Mouse (Mus musculus): Measurements from ENCODE around the gene Tet2. TPM values are rescaled to one million over a fixed set of nuclear protein-coding genes. Genes with fewer than 3 reads are reported as not detected.

The Tet2 gene
- polyA plus RNA-seq, 1 experiment = 2.9 TPM

GRCm38 (mm10) chr3:133582969-133583368, 38.0 kb upstream of the Tet2 start:
- no peaks in the 10 kb centered on the region for H3K79me2 ChIP-seq (ENCODE audit: control insufficient read depth, insufficient read depth)
- no peak overlapping the region for H3ac ChIP-seq (ENCODE audit: control insufficient read depth, insufficient read length)
- H3K36me3 ChIP-seq (ENCODE audit: control insufficient read depth, insufficient read depth) = no peaks in the 10 kb centered on the region
- H3K27me3 ChIP-seq (ENCODE audit: control insufficient read depth, insufficient read depth, insufficient read length) = no peaks in the 10 kb centered on the region
- no peak for TF ChIP-seq POLR2AphosphoS2 (IDR thresholded peaks at IDR 0.05; ENCODE audit: insufficient read length, low read depth)
- no peak for TF ChIP-seq MAX (IDR thresholded peaks at IDR 0.05; ENCODE audit: low read depth)
- TF ChIP-seq TCF3 (IDR thresholded peaks at IDR 0.05; ENCODE audit: insufficient read length, low read depth) = no peak
- no peak for TF ChIP-seq CEBPB (IDR thresholded peaks at IDR 0.05; ENCODE audit: insufficient read depth, poor library complexity, severe bottlenecking)
- TF ChIP-seq MYOD1 (IDR thresholded peaks at IDR 0.05; ENCODE audit: control insufficient read depth in 1 of 3, insufficient read length in 2 of 3, low read depth in 2 of 3) = no peak
- no peak for TF ChIP-seq MYOG (IDR thresholded peaks at IDR 0.05; ENCODE audit: control insufficient read depth in 1 of 3, insufficient read depth in 1 of 3, insufficient read length in 2 of 3, low read depth in 2 of 3)
- TF ChIP-seq SRF (IDR thresholded peaks at IDR 0.05; ENCODE audit: control insufficient read depth, insufficient read length, low read depth) = no peak
- no peak for TF ChIP-seq USF1 (IDR thresholded peaks at IDR 0.05; ENCODE audit: low read depth)
- no peak for TF ChIP-seq POLR2A (IDR thresholded peaks at IDR 0.05; ENCODE audit: insufficient read length, low read depth)
- no peak for TF ChIP-seq REST (IDR thresholded peaks at IDR 0.05; ENCODE audit: insufficient read depth, insufficient read length)
- TF ChIP-seq E2F4 (IDR thresholded peaks at IDR 0.05; ENCODE audit: insufficient read depth) = no peak
- TF ChIP-seq TCF12 (IDR thresholded peaks at IDR 0.05; ENCODE audit: insufficient read depth, poor library complexity, severe bottlenecking) = no peak
- H3K4me2 ChIP-seq (ENCODE audit: low read depth) = no peak overlapping the region
- no peak overlapping the region for H3K4me3 ChIP-seq

- TF ChIP-seq MYOG (IDR thresholded peaks at IDR 0.05; ENCODE audit: control insufficient read depth in 1 of 3, insufficient read depth in 1 of 3, insufficient read length in 2 of 3, low read depth in 2 of 3) = no peak
- no peak for TF ChIP-seq MYOD1 (IDR thresholded peaks at IDR 0.05; ENCODE audit: control insufficient read depth in 1 of 3, insufficient read length in 2 of 3, low read depth in 2 of 3)
- no peak for TF ChIP-seq TCF3 (IDR thresholded peaks at IDR 0.05; ENCODE audit: insufficient read length, low read depth)
- no peak for TF ChIP-seq TCF12 (IDR thresholded peaks at IDR 0.05; ENCODE audit: insufficient read depth, poor library complexity, severe bottlenecking)
- no peak for TF ChIP-seq CEBPB (IDR thresholded peaks at IDR 0.05; ENCODE audit: insufficient read depth, poor library complexity, severe bottlenecking)
- no peak for TF ChIP-seq MAX (IDR thresholded peaks at IDR 0.05; ENCODE audit: low read depth)
- no peak for TF ChIP-seq POLR2AphosphoS2 (IDR thresholded peaks at IDR 0.05; ENCODE audit: insufficient read length, low read depth)
- no peak for TF ChIP-seq USF1 (IDR thresholded peaks at IDR 0.05; ENCODE audit: low read depth)
- no peak for TF ChIP-seq REST (IDR thresholded peaks at IDR 0.05; ENCODE audit: insufficient read depth, insufficient read length)
- no peak for TF ChIP-seq POLR2A (IDR thresholded peaks at IDR 0.05; ENCODE audit: insufficient read length, low read depth)
- no peak for TF ChIP-seq SRF (IDR thresholded peaks at IDR 0.05; ENCODE audit: control insufficient read depth, insufficient read length, low read depth)
- TF ChIP-seq E2F4 (IDR thresholded peaks at IDR 0.05; ENCODE audit: insufficient read depth) = no peak
- H3ac ChIP-seq (ENCODE audit: control insufficient read depth, insufficient read length) = no peak overlapping the region
Observed at GRCm38 (mm10) chr3:133582096-133582495, 37.2 kb upstream of the Tet2 start.

DNA sequence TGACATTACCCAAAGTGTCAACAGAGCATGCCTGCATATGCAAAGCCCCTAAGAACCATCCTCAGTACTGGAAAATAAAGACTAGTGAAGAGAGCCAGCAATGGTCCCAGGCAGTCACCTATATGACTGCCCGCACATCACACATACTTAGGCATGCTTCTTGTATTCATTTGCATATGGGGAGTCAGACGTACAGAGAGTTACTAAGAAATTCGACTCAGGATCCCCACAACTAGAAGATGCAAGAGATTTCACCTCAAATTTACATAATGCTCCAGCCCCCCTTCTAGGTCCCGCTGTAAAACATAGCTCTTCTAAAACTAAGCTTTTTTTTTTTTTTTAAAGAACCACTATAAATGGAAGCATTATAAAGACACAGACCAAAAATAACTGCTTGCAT, 36.6 kb upstream of the Tet2 start:
- H3K4me2 ChIP-seq (ENCODE audit: low read depth) = no peak overlapping the region
- no peaks in the 10 kb centered on the region for H3K36me3 ChIP-seq (ENCODE audit: control insufficient read depth, insufficient read depth)
- no peaks in the 10 kb centered on the region for H3K79me2 ChIP-seq (ENCODE audit: control insufficient read depth, insufficient read depth)
- TF ChIP-seq MYOD1 (IDR thresholded peaks at IDR 0.05; ENCODE audit: control insufficient read depth in 1 of 3, insufficient read length in 2 of 3, low read depth in 2 of 3) = no peak
- no peak for TF ChIP-seq TCF12 (IDR thresholded peaks at IDR 0.05; ENCODE audit: insufficient read depth, poor library complexity, severe bottlenecking)
- no peak for TF ChIP-seq SRF (IDR thresholded peaks at IDR 0.05; ENCODE audit: control insufficient read depth, insufficient read length, low read depth)
- TF ChIP-seq MYOG (IDR thresholded peaks at IDR 0.05; ENCODE audit: control insufficient read depth in 1 of 3, insufficient read depth in 1 of 3, insufficient read length in 2 of 3, low read depth in 2 of 3) = no peak
- no peak for TF ChIP-seq MAX (IDR thresholded peaks at IDR 0.05; ENCODE audit: low read depth)
- TF ChIP-seq USF1 (IDR thresholded peaks at IDR 0.05; ENCODE audit: low read depth) = no peak
- TF ChIP-seq REST (IDR thresholded peaks at IDR 0.05; ENCODE audit: insufficient read depth, insufficient read length) = no peak
- no peak for TF ChIP-seq POLR2AphosphoS2 (IDR thresholded peaks at IDR 0.05; ENCODE audit: insufficient read length, low read depth)
- TF ChIP-seq E2F4 (IDR thresholded peaks at IDR 0.05; ENCODE audit: insufficient read depth) = no peak
- no peak for TF ChIP-seq TCF3 (IDR thresholded peaks at IDR 0.05; ENCODE audit: insufficient read length, low read depth)
- no peak for TF ChIP-seq POLR2A (IDR thresholded peaks at IDR 0.05; ENCODE audit: insufficient read length, low read depth)
- TF ChIP-seq CEBPB (IDR thresholded peaks at IDR 0.05; ENCODE audit: insufficient read depth, poor library complexity, severe bottlenecking) = no peak
- H3K4me3 ChIP-seq = no peak overlapping the region
- H3K27me3 ChIP-seq (ENCODE audit: control insufficient read depth, insufficient read depth, insufficient read length) = no peaks in the 10 kb centered on the region
- H3ac ChIP-seq (ENCODE audit: control insufficient read depth, insufficient read length) = no peak overlapping the region

More at GRCm38 (mm10) chr3:133582096-133582495, 37.2 kb upstream of the Tet2 start:
- Histone ChIP-seq H3K27me3 (ENCODE audit: control insufficient read depth, insufficient read depth, insufficient read length) (no peaks in the 10 kb centered on the region), H3K36me3 (ENCODE audit: control insufficient read depth, insufficient read depth) (no peaks in the 10 kb centered on the region), H3K4me2 (ENCODE audit: low read depth) (no peak overlapping the region), H3K4me3 (no peak overlapping the region), H3K79me2 (ENCODE audit: control insufficient read depth, insufficient read depth) (no peaks in the 10 kb centered on the region)

- no peaks in the 10 kb centered on the region for H3K36me3 ChIP-seq (ENCODE audit: control insufficient read depth, insufficient read depth)
- no peak for TF ChIP-seq TCF12 (IDR thresholded peaks at IDR 0.05; ENCODE audit: insufficient read depth, poor library complexity, severe bottlenecking)
- TF ChIP-seq USF1 (IDR thresholded peaks at IDR 0.05; ENCODE audit: low read depth) = no peak
- TF ChIP-seq TCF3 (IDR thresholded peaks at IDR 0.05; ENCODE audit: insufficient read length, low read depth) = no peak
- no peak for TF ChIP-seq POLR2AphosphoS2 (IDR thresholded peaks at IDR 0.05; ENCODE audit: insufficient read length, low read depth)
- no peak for TF ChIP-seq SRF (IDR thresholded peaks at IDR 0.05; ENCODE audit: control insufficient read depth, insufficient read length, low read depth)
- TF ChIP-seq E2F4 (IDR thresholded peaks at IDR 0.05; ENCODE audit: insufficient read depth) = no peak
- TF ChIP-seq MYOG (IDR thresholded peaks at IDR 0.05; ENCODE audit: control insufficient read depth in 1 of 3, insufficient read depth in 1 of 3, insufficient read length in 2 of 3, low read depth in 2 of 3) = no peak
- TF ChIP-seq POLR2A (IDR thresholded peaks at IDR 0.05; ENCODE audit: insufficient read length, low read depth) = no peak
- no peak for TF ChIP-seq REST (IDR thresholded peaks at IDR 0.05; ENCODE audit: insufficient read depth, insufficient read length)
- no peak for TF ChIP-seq CEBPB (IDR thresholded peaks at IDR 0.05; ENCODE audit: insufficient read depth, poor library complexity, severe bottlenecking)
- TF ChIP-seq MAX (IDR thresholded peaks at IDR 0.05; ENCODE audit: low read depth) = no peak
- TF ChIP-seq MYOD1 (IDR thresholded peaks at IDR 0.05; ENCODE audit: control insufficient read depth in 1 of 3, insufficient read length in 2 of 3, low read depth in 2 of 3) = no peak
- H3K4me3 ChIP-seq = no peak overlapping the region
- no peaks in the 10 kb centered on the region for H3K27me3 ChIP-seq (ENCODE audit: control insufficient read depth, insufficient read depth, insufficient read length)
- no peak overlapping the region for H3ac ChIP-seq (ENCODE audit: control insufficient read depth, insufficient read length)
- no peaks in the 10 kb centered on the region for H3K79me2 ChIP-seq (ENCODE audit: control insufficient read depth, insufficient read depth)
- H3K4me2 ChIP-seq (ENCODE audit: low read depth) = no peak overlapping the region
Observed at GRCm38 (mm10) chr3:133579671-133580070, 34.7 kb upstream of the Tet2 start.
